Mouse (Mus musculus): Measurements from ENCODE around the gene Ptprd. TPM values are rescaled to one million over a fixed set of nuclear protein-coding genes. Genes with fewer than 3 reads are reported as not detected.

The Ptprd gene
- polyA plus RNA-seq, 1 experiment from 2014 or later = 13.8 TPM

- Histone ChIP-seq H3K27ac (ENCODE audit: low read depth, low read length) (no peak overlapping the region), H3K4me3 (ENCODE audit: low read depth, low read length) (no peak overlapping the region), H3K9me3 (ENCODE audit: control insufficient read depth) (no peaks in the 10 kb centered on the region), H3K4me2 (replicated peaks; ENCODE audit: low read depth) (no peak overlapping the region), H3K27me3 (replicated peaks; ENCODE audit: control insufficient read depth, insufficient read depth, low read length) (no peaks in the 10 kb centered on the region), H3K36me3 (ENCODE audit: control insufficient read depth, insufficient read depth) (no peaks in the 10 kb centered on the region), H3K4me1 (replicated peaks; ENCODE audit: control insufficient read depth, insufficient read depth, low read length) (no peaks in the 10 kb centered on the region), H3K9ac (ENCODE audit: low read depth, low read length) (no peak overlapping the region)
- no peak for ATAC-seq
- WGBS = 91% methylated on average over 1 of the region's 1 CpGs
- no peak for TF ChIP-seq CTCF (IDR thresholded peaks at IDR 0.05; ENCODE audit: low read depth)
Measured at GRCm38 (mm10) chr4:76989961-76990360, 1221.8 kb downstream of the Ptprd start.

- H3K36me3 ChIP-seq (ENCODE audit: control insufficient read depth, insufficient read depth) = no peaks in the 10 kb centered on the region
- no peak for TF ChIP-seq CTCF (IDR thresholded peaks at IDR 0.05; ENCODE audit: low read depth)
Measured at GRCm38 (mm10) chr4:76977056-76977809, 1234.5 kb downstream of the Ptprd start.

DNA sequence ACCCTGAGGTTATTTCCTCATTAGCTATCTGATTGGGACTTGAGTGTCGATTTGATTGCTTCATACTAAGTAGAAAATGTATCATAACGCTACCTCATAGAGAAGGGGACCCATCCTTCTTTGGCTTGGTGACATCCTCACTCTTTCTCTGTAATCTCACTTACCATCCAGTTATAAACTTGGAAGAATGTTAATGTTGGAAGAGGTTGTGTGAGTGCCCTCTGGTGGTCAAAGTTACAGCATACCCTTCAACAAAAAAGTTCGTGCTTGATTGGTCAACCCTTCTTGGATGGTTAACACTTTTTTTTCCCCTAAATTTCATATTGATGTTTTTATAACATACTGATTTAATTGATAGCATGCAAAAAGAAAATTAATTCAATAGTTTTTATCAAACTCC is 1263.5 kb downstream of the Ptprd start:
- Histone ChIP-seq H3K4me3 (ENCODE audit: low read depth, low read length) (no peak overlapping the region), H3K9me3 (ENCODE audit: control insufficient read depth) (no peaks in the 10 kb centered on the region), H3K9ac (ENCODE audit: low read depth, low read length) (no peak overlapping the region), H3K27me3 (replicated peaks; ENCODE audit: control insufficient read depth, insufficient read depth, low read length) (no peaks in the 10 kb centered on the region), H3K4me2 (replicated peaks; ENCODE audit: low read depth) (no peak overlapping the region), H3K4me1 (replicated peaks; ENCODE audit: control insufficient read depth, insufficient read depth, low read length) (no peaks in the 10 kb centered on the region), H3K27ac (ENCODE audit: low read depth, low read length) (no peak overlapping the region), H3K36me3 (ENCODE audit: control insufficient read depth, insufficient read depth) (no peaks in the 10 kb centered on the region)
- WGBS = 42% methylated on average over 3 of the region's 3 CpGs
- ATAC-seq = no peak
- TF ChIP-seq CTCF (IDR thresholded peaks at IDR 0.05; ENCODE audit: low read depth) = peak; percentile 76

More at GRCm38 (mm10) chr4:76977056-76977809, 1234.5 kb downstream of the Ptprd start:
- H3K9ac ChIP-seq (ENCODE audit: low read depth, low read length) = no peak overlapping the region
- H3K27ac ChIP-seq (ENCODE audit: low read depth, low read length) = no peak overlapping the region
- H3K27me3 ChIP-seq (replicated peaks; ENCODE audit: control insufficient read depth, insufficient read depth, low read length) = no peaks in the 10 kb centered on the region
- WGBS = 85% methylated on average over 3 of the region's 3 CpGs
- no peak for ATAC-seq
- H3K4me1 ChIP-seq (replicated peaks; ENCODE audit: control insufficient read depth, insufficient read depth, low read length) = no peaks in the 10 kb centered on the region
- H3K9me3 ChIP-seq (ENCODE audit: control insufficient read depth) = no peaks in the 10 kb centered on the region
- H3K4me3 ChIP-seq (ENCODE audit: low read depth, low read length) = no peak overlapping the region
- H3K4me2 ChIP-seq (replicated peaks; ENCODE audit: low read depth) = no peak overlapping the region

DNA sequence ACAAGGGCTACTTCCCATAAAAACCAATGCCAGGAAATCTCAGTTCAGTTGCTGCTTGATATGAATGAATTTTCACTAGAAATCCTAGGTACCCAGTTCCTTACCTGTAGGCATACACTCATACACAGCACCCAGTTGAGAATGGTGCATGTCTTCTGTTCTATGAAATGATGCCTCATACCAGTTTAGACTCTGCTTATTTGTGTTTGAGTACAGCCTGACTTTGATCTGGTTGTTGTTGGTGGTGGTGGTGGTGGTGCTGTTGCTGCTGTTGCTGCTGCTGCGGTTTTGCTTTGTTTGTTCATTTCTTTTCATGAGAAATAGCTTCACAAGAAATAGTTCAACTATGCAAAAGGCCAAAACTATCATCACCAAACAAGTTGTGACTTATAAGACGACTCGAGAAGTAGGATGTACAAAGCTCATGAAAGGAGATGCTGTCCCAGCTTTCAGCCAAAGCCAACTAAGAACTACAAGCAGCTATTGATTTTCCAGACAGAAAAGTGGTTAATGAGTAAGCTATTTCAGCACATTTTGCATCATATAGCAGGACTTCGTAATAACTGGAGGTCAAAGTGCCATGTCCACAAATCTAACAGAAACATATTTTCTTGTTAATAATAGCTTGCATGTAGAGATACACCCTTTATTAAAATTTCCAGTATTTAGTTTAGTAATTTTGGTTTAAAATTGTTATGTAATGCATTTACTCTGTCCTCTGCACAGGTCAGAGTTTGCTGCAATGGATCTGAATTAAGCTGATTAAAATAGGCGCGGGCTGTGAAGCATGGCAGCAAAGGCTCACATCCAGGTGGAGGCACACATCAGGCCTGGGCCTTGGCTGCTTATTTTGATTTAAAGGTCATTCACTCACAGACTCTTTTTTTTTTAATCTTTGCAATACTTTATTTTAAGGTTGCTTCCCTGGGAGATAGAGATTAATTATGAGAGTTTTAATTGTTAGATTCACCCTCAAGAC is 1270.1 kb downstream of the Ptprd start:
- peak; percentile 60; the same call in 1 of the 2 replicates for ATAC-seq

DNA sequence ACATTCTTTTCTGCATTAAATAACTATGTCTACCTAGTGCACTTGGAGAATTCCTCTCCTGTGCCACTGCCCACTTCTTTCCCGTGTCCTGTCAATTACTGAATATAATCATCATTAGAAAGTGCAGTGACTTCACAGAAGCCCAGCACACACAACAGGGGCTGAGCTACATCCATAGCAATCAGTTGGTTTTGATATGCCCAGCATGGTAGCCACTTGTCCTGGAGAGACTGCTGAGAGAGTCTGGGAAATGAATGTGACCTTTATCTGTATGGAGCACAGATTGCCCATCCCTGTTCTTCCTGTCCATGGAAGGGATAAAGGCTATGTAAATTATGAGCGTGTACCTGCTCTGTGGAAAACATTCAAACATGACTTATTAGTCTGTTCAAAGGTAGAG is 1280.2 kb downstream of the Ptprd start:
- no peak overlapping the region for H3K9ac ChIP-seq (ENCODE audit: low read depth, low read length)
- H3K4me2 ChIP-seq (replicated peaks; ENCODE audit: low read depth) = no peak overlapping the region
- H3K4me1 ChIP-seq (replicated peaks; ENCODE audit: control insufficient read depth, insufficient read depth, low read length) = no peaks in the 10 kb centered on the region
- no peaks in the 10 kb centered on the region for H3K27me3 ChIP-seq (replicated peaks; ENCODE audit: control insufficient read depth, insufficient read depth, low read length)
- H3K9me3 ChIP-seq (ENCODE audit: control insufficient read depth) = no peaks in the 10 kb centered on the region
- 65% methylated on average over 2 of the region's 2 CpGs for WGBS
- no peak for ATAC-seq
- no peak overlapping the region for H3K27ac ChIP-seq (ENCODE audit: low read depth, low read length)
- H3K4me3 ChIP-seq (ENCODE audit: low read depth, low read length) = no peak overlapping the region
- no peak for TF ChIP-seq CTCF (IDR thresholded peaks at IDR 0.05; ENCODE audit: low read depth)
- no peaks in the 10 kb centered on the region for H3K36me3 ChIP-seq (ENCODE audit: control insufficient read depth, insufficient read depth)

More for the DNA sequence above, 1270.1 kb downstream of the Ptprd start:
- no peaks in the 10 kb centered on the region for H3K9me3 ChIP-seq (ENCODE audit: control insufficient read depth)
- H3K27me3 ChIP-seq (replicated peaks; ENCODE audit: control insufficient read depth, insufficient read depth, low read length) = no peaks in the 10 kb centered on the region
- no peak overlapping the region for H3K9ac ChIP-seq (ENCODE audit: low read depth, low read length)
- 0 out of 2 replicates have a peak, but pooled peaks cover 5% of the 10 kb centered on the region for H3K4me1 ChIP-seq (replicated peaks; ENCODE audit: control insufficient read depth, insufficient read depth, low read length)
- WGBS = 42% methylated on average over 6 of the region's 6 CpGs
- no peak overlapping the region for H3K4me3 ChIP-seq (ENCODE audit: low read depth, low read length)
- H3K27ac ChIP-seq (ENCODE audit: low read depth, low read length) = no peak overlapping the region
- H3K36me3 ChIP-seq (ENCODE audit: control insufficient read depth, insufficient read depth) = no peaks in the 10 kb centered on the region
- TF ChIP-seq CTCF (IDR thresholded peaks at IDR 0.05; ENCODE audit: low read depth) = no peak
- H3K4me2 ChIP-seq (replicated peaks; ENCODE audit: low read depth) = no peak overlapping the region; the same call in 1 of the 2 replicates

- Histone ChIP-seq H3K36me3 (ENCODE audit: control insufficient read depth, insufficient read depth) (no peaks in the 10 kb centered on the region), H3K4me2 (replicated peaks; ENCODE audit: low read depth) (no peak overlapping the region), H3K27ac (ENCODE audit: low read depth, low read length) (no peak overlapping the region), H3K27me3 (replicated peaks; ENCODE audit: control insufficient read depth, insufficient read depth, low read length) (no peaks in the 10 kb centered on the region), H3K9ac (ENCODE audit: low read depth, low read length) (no peak overlapping the region), H3K4me3 (ENCODE audit: low read depth, low read length) (no peak overlapping the region), H3K9me3 (ENCODE audit: control insufficient read depth) (no peaks in the 10 kb centered on the region), H3K4me1 (replicated peaks; ENCODE audit: control insufficient read depth, insufficient read depth, low read length) (no peaks in the 10 kb centered on the region)
- ATAC-seq = no peak
- no peak for TF ChIP-seq CTCF (IDR thresholded peaks at IDR 0.05; ENCODE audit: low read depth)
- WGBS = 50% methylated on average over 5 of the region's 5 CpGs
Measured at GRCm38 (mm10) chr4:76913532-76914150, 1298.1 kb downstream of the Ptprd start.
